Mouse (Mus musculus) heart, adult 8-10 months (tissue): ENCODE data around the gene Slc25a39. TPM values are rescaled to one million over a fixed set of nuclear protein-coding genes. Genes with fewer than 3 reads are reported as not detected.
"Not testable (repeated sequence)": the region's sequence is repeated elsewhere in the genome, so short reads cannot be mapped to it uniquely, and the experiment has no call there.

ENCODE experiments used
- DNase-seq: peaks from one replicate; pipeline ENCODE4 v3.0.0; 2022; ENCODE audit warnings: low spot score
- microRNA-seq: library from miRNA; unstranded; fragments of <30 nt; microRNA quantifications from one replicate; pipeline ENCODE4 v1.2.0, GENCODE M21; 2022
- total RNA-seq, 4 experiments: library from RNA; stranded (reverse); gene quantifications; 2 replicates each; pipeline ENCODE4 v1.2.4; 2022

Slc25a39 gene
- total RNA-seq, 4 experiments from 2014 or later, result 174 to 204 (median 197) TPM

DNA sequence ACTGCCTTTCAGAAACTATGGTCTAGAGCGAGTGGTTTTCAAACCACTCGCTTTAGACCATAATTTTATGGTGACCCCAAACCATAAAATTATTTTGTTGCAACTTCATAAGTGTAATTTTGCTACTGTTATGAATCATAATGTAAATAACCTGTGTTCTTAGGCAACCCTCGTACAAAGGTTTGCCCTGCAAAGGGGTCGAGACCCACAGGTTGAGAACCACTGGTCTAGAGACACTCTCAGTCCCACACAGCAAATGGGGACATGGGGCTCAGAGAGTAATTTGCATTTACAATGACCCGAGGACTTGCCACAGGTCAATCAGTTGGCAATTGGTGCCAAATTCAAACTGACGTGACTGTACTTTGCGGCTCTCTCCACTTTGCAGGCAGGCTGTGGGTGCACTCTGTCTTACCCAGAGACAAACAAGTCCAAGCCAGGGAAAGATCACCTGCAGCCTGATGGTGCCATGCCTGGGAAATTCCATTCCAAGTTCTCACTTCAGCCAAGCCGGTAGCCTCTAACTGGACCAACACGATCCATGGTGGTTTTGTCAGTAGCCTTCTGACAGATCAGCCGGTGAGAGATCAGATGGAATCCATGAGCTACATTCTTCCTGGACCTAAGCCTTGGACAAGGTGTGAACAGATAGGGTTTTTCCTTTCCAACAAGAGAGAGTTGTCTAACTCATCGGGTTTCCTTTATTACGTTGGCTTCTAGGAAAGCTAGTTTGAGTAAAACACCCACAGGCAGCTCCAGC, 35.6 kb downstream of the Slc25a39 start:
- DNase-seq, result no peak

- no peak for DNase-seq
These were observed 37.5 kb downstream of the Slc25a39 start for GRCm38 (mm10) chr11:102370285-102370684.

DNA sequence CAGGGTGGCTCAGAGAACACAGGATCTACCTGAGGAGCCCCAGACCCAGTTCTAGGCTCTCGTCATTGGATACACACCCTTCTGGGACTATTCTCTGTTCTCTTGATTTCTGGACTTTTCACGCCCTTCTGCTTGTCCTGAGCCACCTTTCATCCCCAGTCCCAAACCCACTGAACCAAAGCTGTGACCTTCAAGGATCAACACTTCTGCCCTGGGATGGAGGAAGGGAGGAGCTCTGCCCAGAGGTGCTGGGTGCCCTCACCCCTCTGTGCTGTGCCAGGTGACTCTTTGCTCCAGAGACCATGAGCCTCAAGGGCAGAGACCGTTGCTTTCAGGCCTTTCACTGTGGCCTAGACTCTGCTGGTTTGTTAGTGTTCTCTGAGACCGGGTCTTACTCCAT, 38.5 kb downstream of the Slc25a39 start:
- DNase-seq, result no peak

DNA sequence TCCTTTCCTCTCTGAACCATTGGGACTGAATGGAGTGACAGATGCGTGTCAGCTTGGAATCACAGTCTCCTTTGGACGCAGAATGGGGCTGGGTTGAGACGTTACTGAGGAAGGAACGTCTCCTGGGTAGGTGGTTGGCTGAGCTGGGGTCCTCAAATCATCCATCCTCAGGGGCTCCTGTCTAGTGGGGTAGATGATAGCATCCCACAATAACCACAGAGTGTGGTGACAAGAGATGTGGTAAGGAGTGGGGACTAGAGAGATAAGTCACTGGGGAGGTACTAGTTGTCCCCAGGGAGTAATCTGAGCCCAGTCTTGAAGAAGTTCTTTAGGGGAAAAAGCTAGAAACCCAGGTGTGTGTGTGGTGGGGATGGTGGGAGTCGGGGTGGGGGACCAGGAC, 39.4 kb downstream of the Slc25a39 start:
- DNase-seq, result no peak

DNA sequence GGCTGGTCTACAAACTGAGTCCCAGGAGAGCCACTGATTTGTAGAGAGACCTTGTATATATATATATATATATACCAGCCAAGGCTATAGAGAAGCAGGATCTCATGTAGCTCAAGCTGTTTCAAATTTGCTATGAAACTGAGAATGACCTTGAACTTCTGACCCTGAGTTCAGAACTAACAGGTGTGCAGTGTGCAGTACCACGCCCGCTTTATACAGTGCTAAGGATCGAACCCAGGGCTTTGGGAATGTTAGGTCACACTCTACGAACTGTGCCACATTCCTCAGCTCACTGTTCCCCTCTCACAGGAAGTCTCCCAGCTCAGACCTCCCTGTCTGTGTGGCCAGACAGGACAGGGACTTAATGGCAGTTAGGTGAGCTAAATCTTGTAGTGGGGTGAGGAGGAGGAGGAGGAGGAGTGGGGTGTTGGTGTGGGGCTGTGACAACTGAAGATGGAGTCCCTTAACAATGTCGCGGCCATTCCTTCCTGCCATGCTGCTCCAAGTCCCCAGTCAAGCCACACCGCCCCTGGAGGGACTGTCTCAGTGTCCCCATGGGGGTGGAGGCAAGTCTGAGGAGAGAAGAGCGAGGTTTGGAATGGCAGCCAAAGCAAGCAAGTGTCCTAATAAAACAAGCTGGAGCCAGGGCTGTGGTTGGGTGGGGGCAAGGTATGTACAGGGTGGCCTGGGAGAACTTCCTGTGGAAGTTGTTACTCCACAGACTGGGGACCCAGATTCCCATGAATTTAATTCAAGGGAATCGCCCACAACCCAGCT, 40.1 kb downstream of the Slc25a39 start:
- no peak for DNase-seq

DNA sequence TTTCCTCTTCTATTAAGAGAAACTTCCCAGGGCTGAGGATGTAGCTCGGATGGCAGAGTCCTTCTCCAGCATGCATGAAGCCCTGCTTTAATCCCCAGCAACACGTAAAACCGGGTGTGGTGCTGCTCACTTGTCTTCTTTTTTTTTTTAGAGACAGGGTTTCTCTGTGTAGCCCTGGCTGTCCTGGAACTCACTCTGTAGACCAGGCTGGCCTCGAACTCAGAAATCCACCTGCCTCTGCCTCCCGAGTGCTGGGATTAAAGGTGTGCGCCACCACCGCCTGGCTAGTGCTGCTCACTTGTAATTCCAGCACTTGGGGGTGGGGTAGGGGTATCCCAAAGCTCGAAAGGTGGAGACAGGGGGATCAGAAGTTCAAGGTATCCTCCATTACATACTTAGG, 41.6 kb downstream of the Slc25a39 start, which contains the start of gene Slc4a1:
Slc4a1 (minus strand) TSS at position 101 of the 400 bp plus-strand sequence.
- DNase-seq, result not testable (repeated sequence)

DNA sequence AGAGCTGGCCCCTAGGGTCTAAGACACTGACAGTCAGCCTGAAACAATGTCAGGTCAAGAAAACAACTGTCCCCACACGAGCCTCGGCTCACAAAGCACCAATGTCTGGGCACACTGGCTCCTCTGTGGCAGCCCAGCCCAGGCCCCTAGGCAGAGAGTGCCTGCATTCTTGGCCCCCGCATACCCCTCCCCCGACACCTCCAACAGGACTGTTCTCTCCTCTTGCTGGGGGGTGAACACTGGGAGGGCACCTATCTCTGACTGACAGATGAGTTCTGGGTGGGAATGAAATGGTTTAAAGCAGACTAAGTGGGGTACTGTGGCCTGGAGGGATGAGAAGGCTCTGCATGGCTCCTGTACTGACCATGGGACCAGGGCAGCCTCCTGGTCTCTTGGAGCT, 42.0 kb downstream of the Slc25a39 start:
- no peak for DNase-seq

DNA sequence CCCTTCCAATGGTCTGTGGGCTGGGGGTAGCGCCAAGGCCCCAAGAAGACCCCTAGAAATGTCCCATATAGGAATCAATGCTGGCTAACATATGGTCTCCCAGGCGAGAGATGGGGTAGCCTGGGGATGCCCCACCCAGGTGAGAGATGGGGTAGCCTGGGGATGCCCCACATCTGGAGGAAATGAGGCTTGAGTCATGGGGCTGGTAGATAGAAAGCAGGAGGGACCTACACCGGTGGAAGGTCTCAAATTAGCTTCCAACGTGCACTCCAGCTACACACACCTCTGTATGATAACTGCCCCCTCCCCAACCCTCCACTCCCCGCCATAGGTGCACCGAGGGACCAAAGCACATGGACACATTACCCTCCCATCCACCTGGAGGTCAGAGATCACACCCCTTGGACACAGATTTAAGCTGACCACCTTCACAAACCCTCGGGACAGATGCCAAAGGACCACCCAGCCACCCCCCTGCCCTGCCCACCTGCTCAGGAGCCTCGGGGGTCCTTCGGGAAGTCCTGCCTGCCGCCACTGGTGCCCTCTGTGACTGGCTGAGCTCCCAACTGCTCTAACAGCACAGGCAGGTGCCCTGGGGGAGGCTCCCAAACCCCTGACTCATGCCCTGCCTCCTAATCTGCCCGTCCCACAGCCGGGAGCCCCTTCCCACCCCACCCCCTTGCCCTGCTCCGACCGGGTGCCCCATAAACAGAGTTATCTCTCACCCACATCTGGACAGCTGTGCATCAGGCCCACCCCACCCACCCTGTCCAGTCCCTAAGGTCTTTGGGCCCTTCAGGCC, 43.0 kb downstream of the Slc25a39 start:
- no peak for DNase-seq

GRCm38 (mm10) chr11:102363623-102364022, 44.1 kb downstream of the Slc25a39 start:
- DNase-seq, result no peak

DNA sequence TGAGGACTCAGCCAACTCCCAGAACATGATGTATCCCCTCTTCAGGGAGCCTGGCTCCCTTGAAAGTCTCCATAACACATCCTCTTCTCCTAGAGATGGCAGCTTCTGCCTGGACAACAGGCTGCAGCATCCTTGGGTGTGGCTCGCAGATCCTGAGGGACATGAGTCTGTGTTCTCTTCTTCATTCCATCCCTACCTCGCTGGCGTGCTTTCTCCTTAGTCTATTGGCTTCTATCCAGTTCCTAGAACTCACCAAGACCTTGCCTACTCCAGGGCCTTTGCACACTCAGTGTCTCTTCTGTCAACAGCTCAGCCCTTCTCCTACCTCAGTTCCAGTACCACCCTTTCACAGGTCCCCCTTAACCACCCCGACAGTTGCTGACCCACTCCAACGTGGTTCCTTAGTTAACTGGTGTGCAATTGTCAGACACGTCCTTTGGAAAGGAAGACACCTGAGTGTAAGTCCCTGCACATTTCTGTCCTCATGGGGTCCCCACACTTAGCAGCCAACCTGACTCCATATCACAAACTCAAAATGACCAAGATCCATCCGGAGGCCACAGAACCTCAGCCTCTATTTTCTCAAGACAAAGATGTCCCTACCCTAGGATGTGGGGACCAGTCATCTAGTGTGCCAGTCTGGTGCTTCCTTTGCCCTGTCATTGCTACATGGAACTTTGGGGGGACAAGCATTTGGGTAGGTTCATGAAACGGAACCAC, 45.8 kb downstream of the Slc25a39 start:
- DNase-seq, result no peak

DNA sequence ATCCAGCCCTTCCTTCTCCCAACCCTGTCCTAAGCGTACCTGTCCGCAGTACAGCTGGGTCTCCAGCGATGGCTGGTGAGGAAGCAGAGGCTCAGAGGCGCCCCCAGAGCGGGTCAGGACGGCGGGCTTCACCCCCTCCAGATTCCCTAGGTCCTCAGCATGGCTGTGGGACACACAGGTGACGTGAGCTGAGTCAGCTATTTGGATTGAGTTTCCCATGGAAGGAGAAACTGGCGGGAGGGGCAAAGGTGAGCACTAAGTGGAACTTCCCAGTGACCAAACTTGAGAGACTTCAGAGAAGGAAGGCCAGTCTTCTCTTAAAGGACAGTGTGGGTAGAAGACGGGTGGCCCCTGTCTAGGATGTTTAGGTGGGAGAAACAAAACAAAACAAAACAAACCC, 49.4 kb downstream of the Slc25a39 start:
- DNase-seq, result no peak

DNA sequence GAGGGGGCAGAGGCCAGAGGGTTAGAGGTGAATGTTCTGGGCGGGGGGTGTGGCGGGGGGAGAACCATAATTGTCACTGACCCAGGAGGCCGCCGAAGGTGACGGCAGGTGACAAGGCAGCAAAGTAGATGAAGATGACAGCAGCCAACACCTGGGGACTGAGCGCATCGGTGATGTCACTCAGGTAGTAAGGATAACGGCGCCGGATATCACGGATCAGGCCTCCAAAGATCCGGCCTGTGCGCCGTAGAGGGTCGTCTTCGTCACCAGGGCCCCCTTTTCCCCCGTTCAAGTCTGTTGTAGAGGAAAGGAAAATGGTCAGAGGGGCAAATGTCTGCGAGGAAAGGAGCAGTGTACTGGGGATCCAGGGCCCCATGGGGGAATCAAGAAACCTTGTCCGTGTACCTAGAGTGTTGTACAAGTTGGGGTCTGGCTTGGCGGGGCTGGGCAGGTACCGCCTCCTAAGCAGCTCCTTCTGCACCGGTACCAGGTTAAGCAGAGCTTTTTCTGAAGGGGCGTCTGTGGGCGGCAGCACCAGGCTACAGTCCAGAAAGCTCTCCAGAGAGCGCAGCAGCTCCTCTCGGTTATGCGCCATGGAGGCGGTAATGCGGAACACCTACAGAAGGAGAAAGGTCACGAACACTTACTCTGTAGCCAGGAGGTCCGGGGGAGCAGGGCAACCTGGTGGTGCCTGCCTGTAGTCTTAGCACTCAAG, 51.0 kb downstream of the Slc25a39 start:
- no peak for DNase-seq

DNA sequence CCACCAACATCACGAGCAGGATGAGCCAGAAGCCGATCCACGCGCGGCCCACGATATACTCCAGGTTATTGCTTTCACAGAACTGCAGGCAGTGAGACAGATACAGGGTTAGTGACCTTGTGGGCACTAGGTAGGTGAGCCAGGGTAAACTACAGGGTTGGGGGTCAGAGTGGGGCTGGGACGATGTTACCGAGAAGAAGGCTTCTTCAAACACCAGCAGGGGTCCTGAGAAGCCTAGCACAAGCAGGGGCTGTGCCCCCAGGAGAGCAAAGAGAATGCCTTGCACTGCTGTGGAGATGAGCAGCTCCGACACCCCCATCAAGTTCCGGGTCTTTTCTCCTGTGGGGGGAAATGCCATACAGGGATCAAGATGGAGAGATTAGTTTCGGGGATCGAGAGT, 51.6 kb downstream of the Slc25a39 start:
- no peak for DNase-seq

GRCm38 (mm10) chr11:102355501-102355900, 52.2 kb downstream of the Slc25a39 start:
- DNase-seq, result no peak

GRCm38 (mm10) chr11:102353021-102353431, 54.7 kb downstream of the Slc25a39 start:
- DNase-seq, result no peak

Small RNA genes within 50 kb of the gene (microRNA-seq; reads per million reads assigned to microRNA genes)
- gene Mir6930, result not detected

Other genes starting within 250 kb of the Slc25a39 start
- 10 to 100 TPM; 45.4 to 51.9 (median 48.8) TPM for gene Lsm12, start 222.7 kb downstream of the Slc25a39 start, total RNA-seq
- 10 to 100 TPM; 52.2 to 60.3 (median 58.6) TPM for gene G6pc3, start 218.3 kb downstream of the Slc25a39 start, total RNA-seq
- gene Hdac5, start 177.8 kb downstream of the Slc25a39 start, total RNA-seq, result 100 to 1,000 TPM; 114 to 136 (median 121) TPM
- gene BC030867, start 159.1 kb downstream of the Slc25a39 start, total RNA-seq, result under 1 TPM; 0.12 to 0.23 (median 0.18) TPM
- gene Asb16, start 139.2 kb downstream of the Slc25a39 start, total RNA-seq, result 1 to 10 TPM; 1.3 to 1.6 (median 1.5) TPM
- gene Tmub2, start 123.0 kb downstream of the Slc25a39 start, total RNA-seq, result 10 to 100 TPM; 27.0 to 28.1 (median 27.6) TPM
- gene Atxn7l3, start 111.3 kb downstream of the Slc25a39 start, total RNA-seq, result 10 to 100 TPM; 17.7 to 21.1 (median 20.1) TPM
- gene Ubtf, start 88.2 kb downstream of the Slc25a39 start, total RNA-seq, result 10 to 100 TPM; 48.6 to 59.7 (median 52.1) TPM
- gene Slc4a1, start 41.7 kb downstream of the Slc25a39 start, total RNA-seq, result 1 to 10 TPM in 2 of 4 experiments, under 1 TPM in 2; 0.19 to 4.5 (median 1.5) TPM
- under 1 TPM in 1 of 4 experiments, not detected in 3; 0.16 TPM for gene Rundc3a, start 14.5 kb downstream of the Slc25a39 start, total RNA-seq
- 10 to 100 TPM; 76.5 to 84.8 (median 79.6) TPM for gene Grn, start 22.4 kb upstream of the Slc25a39 start, total RNA-seq
- 1 to 10 TPM; 2.5 to 5.4 (median 3.6) TPM for gene Fam171a2, start 39.7 kb upstream of the Slc25a39 start, total RNA-seq
- 1 to 10 TPM; 3.4 to 7.2 (median 4.4) TPM for gene Itga2b, start 62.2 kb upstream of the Slc25a39 start, total RNA-seq
- 10 to 100 TPM; 16.4 to 22.3 (median 17.8) TPM for gene Gpatch8, start 148.4 kb upstream of the Slc25a39 start, total RNA-seq
- gene Gm11627, start 171.5 kb upstream of the Slc25a39 start, total RNA-seq, result under 1 TPM in 3 of 4 experiments, not detected in 1; 0.34 to 0.65 (median 0.60) TPM
- 1 to 10 TPM; 1.5 to 2.5 (median 2.2) TPM for gene Fzd2, start 196.4 kb upstream of the Slc25a39 start, total RNA-seq